Mouse (Mus musculus): ENCODE results near the gene Rora. TPM values are rescaled to one million over a fixed set of nuclear protein-coding genes. Genes with fewer than 3 reads are reported as not detected.

Gene Rora
- total and polyA plus RNA-seq, 2 experiments = 11.3 to 30.8 TPM

GRCm38 (mm10) chr9:69298566-69299335 lies 645.2 kb downstream of the Rora start:
- WGBS = 73% methylated on average over 12 of the region's 12 CpGs

GRCm38 (mm10) chr9:69299484-69299883 lies 645.9 kb downstream of the Rora start:
- TF ChIP-seq POLR2A (IDR thresholded peaks at IDR 0.05; ENCODE audit: extremely low read depth, insufficient read depth, low read length) (no peak), CTCF (IDR thresholded peaks at IDR 0.05; ENCODE audit: low read depth, low read length) (no peak)
- no peak overlapping the region for H3K4me3 ChIP-seq (ENCODE audit: insufficient read depth, low read depth, low read length)
- peaks cover 64% of the 10 kb centered on the region for H3K79me2 ChIP-seq (ENCODE audit: control insufficient read depth, insufficient read depth, low read length)
- H3K36me3 ChIP-seq (ENCODE audit: control insufficient read depth, insufficient read depth, low read length) = no peaks in the 10 kb centered on the region
- H3K27me3 ChIP-seq (ENCODE audit: control insufficient read depth, insufficient read depth, low read length) = no peaks in the 10 kb centered on the region
- H3K9ac ChIP-seq (ENCODE audit: low read depth, low read length) = no peak overlapping the region
- peak overlapping the region; percentile 32 for H3K27ac ChIP-seq (replicated peaks; ENCODE audit: insufficient read depth, low read depth, low read length)
- WGBS = 19% methylated on average over 2 of the region's 2 CpGs
- H3K4me1 ChIP-seq (ENCODE audit: control insufficient read depth, insufficient read depth, low read length) = peaks cover 53% of the 10 kb centered on the region
- DNase-seq (ENCODE audit: extremely low read depth, low read depth, low spot score) = peak; percentile 75

More at GRCm38 (mm10) chr9:69298566-69299335, 645.2 kb downstream of the Rora start:
- Histone ChIP-seq H3K27ac (replicated peaks; ENCODE audit: insufficient read depth, low read depth, low read length) (peak overlapping the region; percentile 8; the same call in 1 of the 2 replicates), H3K79me2 (ENCODE audit: control insufficient read depth, insufficient read depth, low read length) (peaks cover 58% of the 10 kb centered on the region), H3K4me3 (ENCODE audit: insufficient read depth, low read depth, low read length) (no peak overlapping the region), H3K4me1 (ENCODE audit: control insufficient read depth, insufficient read depth, low read length) (peaks cover 49% of the 10 kb centered on the region), H3K27me3 (ENCODE audit: control insufficient read depth, insufficient read depth, low read length) (no peaks in the 10 kb centered on the region), H3K9ac (ENCODE audit: low read depth, low read length) (no peak overlapping the region), H3K36me3 (ENCODE audit: control insufficient read depth, insufficient read depth, low read length) (no peaks in the 10 kb centered on the region)
- no peak for DNase-seq (ENCODE audit: extremely low read depth, low read depth, low spot score)
- no peak for TF ChIP-seq POLR2A (IDR thresholded peaks at IDR 0.05; ENCODE audit: extremely low read depth, insufficient read depth, low read length)
- no peak for TF ChIP-seq CTCF (IDR thresholded peaks at IDR 0.05; ENCODE audit: low read depth, low read length)

- no peak overlapping the region for H3K27ac ChIP-seq (replicated peaks; ENCODE audit: insufficient read depth, low read depth, low read length)
- peaks cover 61% of the 10 kb centered on the region for H3K79me2 ChIP-seq (ENCODE audit: control insufficient read depth, insufficient read depth, low read length)
- H3K9ac ChIP-seq (ENCODE audit: low read depth, low read length) = no peak overlapping the region
- 48% methylated on average over 8 of the region's 8 CpGs for WGBS
- H3K36me3 ChIP-seq (ENCODE audit: control insufficient read depth, insufficient read depth, low read length) = no peaks in the 10 kb centered on the region
- H3K4me1 ChIP-seq (ENCODE audit: control insufficient read depth, insufficient read depth, low read length) = peaks cover 55% of the 10 kb centered on the region
- DNase-seq (ENCODE audit: extremely low read depth, low read depth, low spot score) = no peak
- H3K27me3 ChIP-seq (ENCODE audit: control insufficient read depth, insufficient read depth, low read length) = no peaks in the 10 kb centered on the region
- H3K4me3 ChIP-seq (ENCODE audit: insufficient read depth, low read depth, low read length) = no peak overlapping the region
- TF ChIP-seq CTCF (IDR thresholded peaks at IDR 0.05; ENCODE audit: low read depth, low read length) (no peak), POLR2A (IDR thresholded peaks at IDR 0.05; ENCODE audit: extremely low read depth, insufficient read depth, low read length) (no peak)
Observed at GRCm38 (mm10) chr9:69300296-69300695, 646.7 kb downstream of the Rora start.

GRCm38 (mm10) chr9:69301445-69301844 lies 647.9 kb downstream of the Rora start:
- H3K9ac ChIP-seq (ENCODE audit: low read depth, low read length) = no peak overlapping the region
- no peaks in the 10 kb centered on the region for H3K27me3 ChIP-seq (ENCODE audit: control insufficient read depth, insufficient read depth, low read length)
- H3K79me2 ChIP-seq (ENCODE audit: control insufficient read depth, insufficient read depth, low read length) = peaks cover 56% of the 10 kb centered on the region
- WGBS = 11% methylated on average over 9 of the region's 9 CpGs
- no peak overlapping the region for H3K4me3 ChIP-seq (ENCODE audit: insufficient read depth, low read depth, low read length)
- H3K4me1 ChIP-seq (ENCODE audit: control insufficient read depth, insufficient read depth, low read length) = peaks cover 61% of the 10 kb centered on the region
- no peaks in the 10 kb centered on the region for H3K36me3 ChIP-seq (ENCODE audit: control insufficient read depth, insufficient read depth, low read length)
- TF ChIP-seq CTCF (IDR thresholded peaks at IDR 0.05; ENCODE audit: low read depth, low read length) (no peak), POLR2A (IDR thresholded peaks at IDR 0.05; ENCODE audit: extremely low read depth, insufficient read depth, low read length) (no peak)
- no peak overlapping the region for H3K27ac ChIP-seq (replicated peaks; ENCODE audit: insufficient read depth, low read depth, low read length)
- peak; percentile 44 for DNase-seq (ENCODE audit: extremely low read depth, low read depth, low spot score)

GRCm38 (mm10) chr9:69301955-69302354 lies 648.4 kb downstream of the Rora start:
- Histone ChIP-seq H3K9ac (ENCODE audit: low read depth, low read length) (no peak overlapping the region), H3K4me1 (ENCODE audit: control insufficient read depth, insufficient read depth, low read length) (peaks cover 62% of the 10 kb centered on the region), H3K27me3 (ENCODE audit: control insufficient read depth, insufficient read depth, low read length) (no peaks in the 10 kb centered on the region), H3K4me3 (ENCODE audit: insufficient read depth, low read depth, low read length) (no peak overlapping the region), H3K79me2 (ENCODE audit: control insufficient read depth, insufficient read depth, low read length) (peaks cover 56% of the 10 kb centered on the region), H3K36me3 (ENCODE audit: control insufficient read depth, insufficient read depth, low read length) (no peaks in the 10 kb centered on the region), H3K27ac (replicated peaks; ENCODE audit: insufficient read depth, low read depth, low read length) (no peak overlapping the region)
- WGBS = 61% methylated on average over 4 of the region's 4 CpGs
- TF ChIP-seq CTCF (IDR thresholded peaks at IDR 0.05; ENCODE audit: low read depth, low read length) (no peak), POLR2A (IDR thresholded peaks at IDR 0.05; ENCODE audit: extremely low read depth, insufficient read depth, low read length) (no peak)
- no peak for DNase-seq (ENCODE audit: extremely low read depth, low read depth, low spot score)

GRCm38 (mm10) chr9:69302846-69303245 lies 649.3 kb downstream of the Rora start:
- no peak for TF ChIP-seq CTCF (IDR thresholded peaks at IDR 0.05; ENCODE audit: low read depth, low read length)
- TF ChIP-seq POLR2A (IDR thresholded peaks at IDR 0.05; ENCODE audit: extremely low read depth, insufficient read depth, low read length) = no peak
- Histone ChIP-seq H3K9ac (ENCODE audit: low read depth, low read length) (no peak overlapping the region), H3K79me2 (ENCODE audit: control insufficient read depth, insufficient read depth, low read length) (peaks cover 50% of the 10 kb centered on the region), H3K4me1 (ENCODE audit: control insufficient read depth, insufficient read depth, low read length) (peaks cover 65% of the 10 kb centered on the region), H3K36me3 (ENCODE audit: control insufficient read depth, insufficient read depth, low read length) (no peaks in the 10 kb centered on the region), H3K4me3 (ENCODE audit: insufficient read depth, low read depth, low read length) (no peak overlapping the region), H3K27ac (replicated peaks; ENCODE audit: insufficient read depth, low read depth, low read length) (no peak overlapping the region), H3K27me3 (ENCODE audit: control insufficient read depth, insufficient read depth, low read length) (no peaks in the 10 kb centered on the region)
- no peak for DNase-seq (ENCODE audit: extremely low read depth, low read depth, low spot score)
- 57% methylated on average over 5 of the region's 5 CpGs for WGBS
